Mouse (Mus musculus): ENCODE measurements around the gene Grap. TPM values are rescaled to one million over a fixed set of nuclear protein-coding genes. Genes with fewer than 3 reads are reported as not detected.

Grap gene
- total RNA-seq, 1 experiment from 2014 or later, result 85.2 TPM

GRCm38 (mm10) chr11:61674151-61674838 lies 21.2 kb downstream of the Grap start:
- ATAC-seq (ENCODE audit: extremely low read depth, insufficient number of reproducible peaks, low FRiP score, poor library complexity, severe bottlenecking), result no peak

GRCm38 (mm10) chr11:61674839-61675159 lies 21.7 kb downstream of the Grap start:
- no peak for ATAC-seq (ENCODE audit: extremely low read depth, insufficient number of reproducible peaks, low FRiP score, poor library complexity, severe bottlenecking)

DNA sequence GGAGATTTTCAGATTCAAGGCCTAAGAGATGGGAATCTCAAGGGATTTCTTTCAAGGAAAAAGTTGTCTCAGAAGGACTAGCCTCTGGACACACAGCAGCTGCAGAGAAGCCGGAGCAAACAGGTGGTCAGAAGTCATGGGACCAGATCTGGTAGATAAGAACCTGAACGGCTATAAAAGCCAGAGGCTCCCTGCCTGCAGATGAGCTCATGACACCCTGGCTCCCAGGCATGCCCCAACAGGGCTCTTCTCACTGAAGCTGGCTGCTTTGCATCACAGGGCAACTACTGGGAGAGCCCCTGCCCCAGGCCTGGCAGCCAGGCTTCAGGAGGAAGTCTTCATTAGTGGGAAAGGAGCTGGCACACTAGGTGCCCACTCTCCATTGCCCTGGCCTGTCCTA lies 22.3 kb downstream of the Grap start:
- no peak for ATAC-seq (ENCODE audit: extremely low read depth, insufficient number of reproducible peaks, low FRiP score, poor library complexity, severe bottlenecking)

DNA sequence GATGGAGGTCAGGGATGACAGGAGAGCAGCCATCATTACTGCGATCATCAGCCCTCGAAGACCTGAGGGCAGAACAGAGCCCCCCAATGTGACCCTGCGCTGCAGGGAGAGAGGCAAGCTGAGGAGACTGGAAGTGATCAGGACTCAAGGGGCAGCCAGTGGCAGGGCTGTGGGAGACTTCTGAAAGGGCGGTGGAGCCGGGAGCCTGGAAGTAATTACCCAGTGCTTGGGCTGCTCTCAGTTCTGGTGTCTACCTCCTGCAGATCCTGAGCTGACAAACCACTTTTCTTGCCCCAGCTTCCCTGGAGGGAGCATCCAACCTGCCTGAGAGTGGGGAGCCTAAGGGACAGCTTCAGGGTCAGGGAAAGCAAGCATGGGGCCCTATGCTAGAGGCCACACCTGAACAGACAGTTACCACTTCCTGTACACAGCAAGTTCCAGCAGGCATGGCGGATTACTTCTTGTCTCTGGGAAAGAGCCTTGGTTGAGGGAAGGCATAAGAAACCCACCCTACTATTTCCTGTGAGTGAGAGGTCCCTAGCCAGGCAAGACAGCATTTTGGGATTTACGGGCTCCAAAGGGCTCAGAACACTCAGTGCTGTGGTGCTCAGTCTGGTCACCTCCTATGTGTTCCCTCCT lies 23.3 kb downstream of the Grap start:
- ATAC-seq (ENCODE audit: extremely low read depth, insufficient number of reproducible peaks, low FRiP score, poor library complexity, severe bottlenecking), result no peak

GRCm38 (mm10) chr11:61677709-61678108 lies 24.6 kb downstream of the Grap start:
- no peak for ATAC-seq (ENCODE audit: extremely low read depth, insufficient number of reproducible peaks, low FRiP score, poor library complexity, severe bottlenecking)

- no peak for ATAC-seq (ENCODE audit: extremely low read depth, insufficient number of reproducible peaks, low FRiP score, poor library complexity, severe bottlenecking)
These were observed 26.2 kb downstream of the Grap start for GRCm38 (mm10) chr11:61679091-61679866.

DNA sequence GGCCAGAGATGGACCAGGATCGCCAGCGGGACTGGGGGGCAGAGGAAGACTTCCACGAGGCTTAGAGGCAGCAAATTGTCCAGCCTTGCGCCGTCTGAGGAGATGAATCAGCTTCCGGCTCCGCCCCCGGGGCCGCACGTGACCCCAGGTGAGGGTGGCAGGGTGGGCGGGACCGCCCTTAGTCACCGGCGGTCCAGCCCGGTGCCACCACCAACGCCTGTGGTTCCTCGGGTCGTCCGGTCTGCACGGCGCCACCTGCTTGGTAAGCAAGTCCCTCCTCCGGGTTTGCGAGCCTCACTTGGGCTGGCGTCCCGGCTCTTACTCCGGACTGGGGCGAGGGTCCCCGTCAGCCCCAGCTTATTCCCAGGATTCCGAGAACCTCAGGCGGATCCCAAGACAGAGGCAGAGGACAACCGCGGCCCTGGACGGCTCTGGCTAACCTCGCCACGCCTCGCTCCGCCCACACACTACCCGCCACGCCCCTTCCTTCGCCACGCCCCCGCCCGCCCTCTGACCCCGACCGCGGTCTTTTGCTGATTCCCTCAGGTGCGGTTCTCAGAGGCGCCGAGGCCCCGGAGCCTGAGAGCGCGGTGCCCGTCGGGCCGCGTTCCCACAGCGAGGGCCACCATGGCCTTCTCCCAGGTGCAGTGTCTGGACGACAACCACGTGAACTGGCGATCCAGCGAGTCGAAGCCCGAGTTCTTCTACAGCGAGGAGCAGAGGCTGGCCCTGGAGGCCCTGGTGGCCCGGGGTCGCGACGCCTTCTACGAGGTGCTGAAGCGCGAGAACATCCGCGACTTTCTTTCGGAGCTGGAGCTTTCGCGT lies 31.1 kb downstream of the Grap start, which contains the start of gene Fam83g:
TSS of gene Fam83g (plus strand) at position 185 of the 825 bp plus-strand sequence.
- ATAC-seq (ENCODE audit: extremely low read depth, insufficient number of reproducible peaks, low FRiP score, poor library complexity, severe bottlenecking), result peak; percentile 27; the same call in 1 of the 2 replicates

DNA sequence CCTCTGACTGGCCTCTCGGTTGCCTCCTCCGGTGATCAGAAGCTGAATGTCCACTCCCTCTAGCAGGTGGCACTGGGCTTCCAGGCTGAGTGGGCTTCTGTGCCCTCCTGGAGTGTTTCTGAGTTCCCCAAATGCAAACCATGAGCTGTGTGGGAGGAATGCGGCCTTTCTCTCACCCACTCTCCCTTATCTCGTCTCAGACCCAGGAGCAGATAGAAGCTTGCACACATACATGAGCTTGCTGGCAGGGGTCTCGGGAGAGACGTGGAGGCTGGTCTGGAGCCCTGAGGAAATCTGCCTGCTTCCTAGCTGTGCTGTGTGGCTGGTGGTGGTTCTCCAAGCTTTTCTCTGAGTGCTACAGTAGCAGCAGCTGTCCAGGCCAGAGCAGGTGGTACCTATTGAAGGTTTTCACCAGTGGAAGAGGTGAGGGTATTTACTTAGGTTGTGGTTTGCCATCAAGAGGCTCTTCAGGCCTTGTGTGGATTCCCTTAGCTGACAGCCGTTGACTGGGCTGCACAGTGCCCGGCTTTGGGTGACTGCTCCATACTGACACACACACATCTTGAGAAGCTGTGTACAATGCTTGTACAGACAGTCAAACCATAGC lies 32.2 kb downstream of the Grap start:
- ATAC-seq (ENCODE audit: extremely low read depth, insufficient number of reproducible peaks, low FRiP score, poor library complexity, severe bottlenecking), result no peak

- ATAC-seq (ENCODE audit: extremely low read depth, insufficient number of reproducible peaks, low FRiP score, poor library complexity, severe bottlenecking), result no peak
These were observed 33.1 kb downstream of the Grap start for GRCm38 (mm10) chr11:61686141-61686540.

GRCm38 (mm10) chr11:61686906-61687453 lies 33.9 kb downstream of the Grap start:
- no peak for ATAC-seq (ENCODE audit: extremely low read depth, insufficient number of reproducible peaks, low FRiP score, poor library complexity, severe bottlenecking)

DNA sequence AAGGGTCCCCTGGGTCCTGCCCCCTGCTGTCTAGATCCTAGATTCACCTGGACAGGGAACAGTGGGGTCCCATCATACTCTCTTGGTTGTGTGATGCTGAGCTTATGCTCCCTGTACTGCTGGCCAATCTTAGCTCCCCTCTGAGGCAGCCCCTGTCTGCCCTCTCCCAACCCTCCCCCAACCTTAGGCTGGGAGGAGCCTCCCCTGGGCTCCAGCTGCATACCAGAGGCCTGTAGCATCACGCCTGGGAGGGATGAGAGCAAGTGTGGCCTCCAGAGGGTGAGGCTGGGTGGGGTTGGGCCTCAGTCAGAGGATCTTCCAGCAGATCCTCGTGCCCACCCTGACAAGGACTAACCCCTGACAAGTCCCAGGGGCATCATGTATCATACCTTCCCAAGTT lies 34.5 kb downstream of the Grap start:
- ATAC-seq (ENCODE audit: extremely low read depth, insufficient number of reproducible peaks, low FRiP score, poor library complexity, severe bottlenecking), result no peak

GRCm38 (mm10) chr11:61692996-61693395 lies 39.9 kb downstream of the Grap start:
- ATAC-seq (ENCODE audit: extremely low read depth, insufficient number of reproducible peaks, low FRiP score, poor library complexity, severe bottlenecking), result no peak

GRCm38 (mm10) chr11:61698852-61699251 lies 45.8 kb downstream of the Grap start:
- ATAC-seq (ENCODE audit: extremely low read depth, insufficient number of reproducible peaks, low FRiP score, poor library complexity, severe bottlenecking), result no peak

DNA sequence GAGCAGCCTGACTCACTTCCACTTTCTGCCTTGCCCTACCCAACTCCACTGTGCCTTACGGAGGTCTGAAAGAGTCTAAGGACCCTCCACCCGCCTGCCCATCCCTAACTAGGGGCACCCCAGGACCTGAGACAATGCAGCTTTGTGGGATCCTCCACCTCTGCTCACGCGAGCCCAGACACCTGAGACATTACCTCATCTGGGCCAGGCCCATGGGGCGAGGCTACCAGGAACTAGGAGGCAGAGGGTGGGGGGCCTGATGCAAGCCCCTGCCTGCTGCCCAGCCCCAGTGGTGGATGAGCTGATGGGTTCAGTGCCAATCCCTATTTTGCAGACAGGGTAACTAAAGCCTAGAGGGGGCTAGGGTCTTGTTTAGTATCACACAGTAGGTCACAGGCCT lies 46.4 kb downstream of the Grap start:
- ATAC-seq (ENCODE audit: extremely low read depth, insufficient number of reproducible peaks, low FRiP score, poor library complexity, severe bottlenecking), result no peak

DNA sequence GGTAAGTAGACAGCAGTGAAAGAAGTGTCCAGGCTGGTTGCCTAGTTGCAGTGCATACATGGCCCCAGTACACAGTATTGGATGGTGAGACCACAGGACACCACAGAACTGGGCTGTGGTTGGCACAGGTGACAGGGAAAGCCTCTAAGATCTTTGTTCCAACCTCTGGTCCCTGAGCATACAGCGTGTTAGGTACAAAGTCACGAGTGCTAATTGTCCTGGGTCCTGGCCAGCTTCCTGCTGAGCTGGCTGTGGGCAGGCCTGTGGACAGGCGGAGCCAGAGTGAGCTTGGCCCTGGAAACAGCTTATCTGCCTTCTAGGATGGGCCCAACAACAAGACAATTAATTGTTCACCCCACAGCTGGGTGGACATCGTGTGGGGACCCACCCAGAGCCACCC lies 46.9 kb downstream of the Grap start:
- no peak for ATAC-seq (ENCODE audit: extremely low read depth, insufficient number of reproducible peaks, low FRiP score, poor library complexity, severe bottlenecking)

DNA sequence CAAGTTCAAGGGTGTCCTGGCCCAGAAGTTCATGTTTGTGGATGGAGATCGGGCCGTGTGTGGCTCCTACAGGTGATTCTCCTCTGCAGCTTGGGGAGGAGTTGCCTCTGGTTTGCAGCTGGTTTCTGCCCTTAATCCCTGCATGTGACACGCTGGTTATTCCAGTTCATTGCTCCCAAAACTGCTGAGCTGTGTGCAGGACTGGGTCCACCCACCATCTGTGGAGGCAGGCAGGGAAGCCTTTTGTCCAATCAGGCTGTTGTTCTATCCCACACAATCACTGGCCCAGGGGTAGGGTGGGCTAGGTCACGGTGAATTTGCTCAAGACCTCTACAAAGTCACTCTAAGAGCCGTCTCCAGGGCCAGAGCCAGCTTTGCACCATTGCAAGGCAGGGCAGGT lies 48.6 kb downstream of the Grap start:
- no peak for ATAC-seq (ENCODE audit: extremely low read depth, insufficient number of reproducible peaks, low FRiP score, poor library complexity, severe bottlenecking)

GRCm38 (mm10) chr11:61702494-61702893 lies 49.4 kb downstream of the Grap start:
- no peak for ATAC-seq (ENCODE audit: extremely low read depth, insufficient number of reproducible peaks, low FRiP score, poor library complexity, severe bottlenecking)

DNA sequence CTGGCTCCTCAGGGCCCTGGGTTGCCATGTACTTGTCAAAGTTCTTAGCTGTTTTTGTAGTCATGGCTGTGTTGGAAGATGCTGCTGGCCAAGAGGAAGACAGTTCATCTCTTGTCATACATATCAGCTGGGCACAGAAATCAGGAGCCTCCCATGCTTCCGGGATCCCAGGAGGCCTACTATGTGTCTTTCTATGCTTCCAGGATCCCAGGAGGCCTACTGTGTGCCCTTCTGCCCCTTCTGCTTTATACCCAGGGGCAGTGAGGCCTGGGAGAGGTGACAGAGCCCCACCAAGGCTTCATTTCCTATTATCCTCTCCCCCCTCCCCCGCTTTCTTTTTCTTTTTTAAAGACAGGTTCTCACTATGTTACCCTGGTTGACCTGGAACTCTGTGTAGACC lies 52.5 kb downstream of the Grap start:
- no peak for ATAC-seq (ENCODE audit: extremely low read depth, insufficient number of reproducible peaks, low FRiP score, poor library complexity, severe bottlenecking)

DNA sequence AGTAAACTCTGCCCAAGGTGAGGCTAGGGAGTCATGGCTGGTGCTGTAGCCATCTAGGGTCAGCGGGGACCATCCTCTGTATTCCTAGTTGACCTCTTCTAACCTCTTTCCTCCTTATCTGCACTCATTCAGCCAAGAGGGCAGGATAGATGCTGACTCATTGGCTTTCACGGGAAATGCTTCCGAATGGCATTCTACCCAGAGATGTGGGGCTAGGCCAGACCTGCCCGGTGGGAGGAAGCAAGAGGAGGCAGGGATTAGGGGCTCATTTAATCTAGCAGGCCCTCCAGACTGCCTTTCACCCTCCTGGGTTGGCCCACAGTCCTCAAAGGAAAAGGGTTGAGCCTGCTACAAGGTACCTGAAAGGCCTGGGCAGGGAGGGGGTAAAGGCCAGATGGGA lies 53.2 kb downstream of the Grap start:
- ATAC-seq (ENCODE audit: extremely low read depth, insufficient number of reproducible peaks, low FRiP score, poor library complexity, severe bottlenecking), result no peak

All from neutrophil, adult 5-6 weeks (primary cell).